Mouse (Mus musculus): ENCODE results near the gene Srp72.
A peak's percentile ranks its signal among the peaks of the same experiment; 100 is the strongest.
"Not testable (repeated sequence)": the region's sequence is repeated elsewhere in the genome, so short reads cannot be mapped to it uniquely, and the experiment has no call there.

The Srp72 gene

GRCm38 (mm10) chr5:76964651-76965050, 9.8 kb upstream of the Srp72 start:
- DNase-seq (ENCODE audit: low spot score in 2 of 2) = no peak

GRCm38 (mm10) chr5:76969250-76969649, 5.2 kb upstream of the Srp72 start:
- DNase-seq (ENCODE audit: low spot score in 2 of 2) = no peak

GRCm38 (mm10) chr5:76971115-76971514, 3.4 kb upstream of the Srp72 start:
- not testable (repeated sequence) for DNase-seq (ENCODE audit: low spot score in 2 of 2)

DNA sequence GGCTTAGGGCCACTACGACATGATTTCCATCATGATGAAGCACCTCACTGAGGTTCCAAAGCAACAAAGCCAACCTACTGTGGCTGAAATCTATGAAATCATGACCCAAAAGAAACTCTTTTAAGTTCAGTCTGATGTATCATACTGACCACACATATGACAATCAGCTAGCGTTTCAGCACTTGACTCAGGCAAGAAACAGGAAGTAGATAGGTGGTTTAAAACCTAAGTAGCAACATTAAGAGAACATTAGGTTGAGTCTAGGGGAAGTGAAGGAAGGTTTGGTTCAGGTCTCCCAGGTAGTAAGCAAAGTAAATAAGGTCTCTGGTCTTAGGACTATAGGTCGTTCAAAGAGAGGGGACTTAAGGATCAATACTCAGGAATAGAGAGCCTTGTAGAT, 995 bp upstream of the Srp72 start:
- no peak for DNase-seq (ENCODE audit: low spot score in 2 of 2)

DNA sequence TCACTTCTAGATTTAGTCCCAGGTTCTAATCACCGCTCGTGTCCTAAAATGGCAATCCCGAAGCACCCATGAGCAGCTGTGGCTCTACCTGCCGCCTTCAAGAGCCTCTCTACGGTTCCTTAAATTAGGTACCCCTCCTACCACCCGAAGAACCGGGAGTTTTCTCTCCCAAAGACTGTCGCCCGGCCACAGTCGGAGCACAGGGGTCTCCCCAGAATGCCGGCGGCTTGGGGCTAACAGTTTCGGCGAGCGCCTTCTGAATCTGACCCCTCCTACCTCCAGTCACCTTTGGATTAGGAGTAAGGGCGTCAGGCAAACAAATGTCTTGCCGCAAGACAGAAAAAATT, 303 bp upstream of the Srp72 start:
- DNase-seq (ENCODE audit: low spot score in 2 of 2) = no peak

DNA sequence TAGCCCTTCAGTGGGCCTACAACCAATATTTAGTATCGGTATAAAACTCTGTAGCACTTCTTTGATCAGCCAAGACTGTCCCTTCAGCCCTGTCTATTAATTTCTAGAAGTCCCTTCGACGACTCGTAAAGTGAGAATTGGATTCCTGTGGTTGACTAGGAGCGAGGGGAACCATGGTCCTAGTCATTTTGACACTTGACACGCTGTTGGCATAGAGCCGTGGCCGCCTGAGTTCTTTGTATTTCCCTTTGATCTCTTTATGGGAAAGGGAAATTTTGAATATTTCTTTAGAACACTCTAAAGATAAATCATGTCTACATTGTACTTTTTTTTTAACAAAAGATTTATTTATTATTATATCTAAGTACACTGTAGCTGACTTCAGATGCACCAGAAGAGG, 1.3 kb downstream of the Srp72 start:
- DNase-seq (ENCODE audit: low spot score in 2 of 2) = no peak

DNA sequence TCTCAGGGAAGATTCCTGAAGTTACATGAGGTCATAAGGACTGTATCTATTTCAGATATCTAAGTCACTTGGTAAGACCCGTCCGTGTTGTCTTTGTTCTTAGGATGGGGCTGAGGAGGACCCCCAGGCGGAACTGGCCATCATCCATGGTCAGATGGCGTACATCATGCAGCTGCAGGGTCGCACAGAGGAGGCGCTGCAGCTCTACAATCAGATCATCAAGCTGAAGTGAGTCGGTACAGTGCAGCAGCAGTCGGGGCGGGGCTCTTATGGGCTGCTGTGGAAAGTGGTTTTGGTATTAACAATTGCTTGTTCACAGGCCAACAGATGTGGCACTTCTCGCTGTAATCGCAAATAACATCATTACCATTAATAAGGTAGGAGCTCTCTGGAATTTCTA, 9.5 kb downstream of the Srp72 start:
- no peak for DNase-seq (ENCODE audit: low spot score in 2 of 2)

- no peak for DNase-seq (ENCODE audit: low spot score in 2 of 2)
These were observed 16.3 kb downstream of the Srp72 start for GRCm38 (mm10) chr5:76990789-76991188.

DNA sequence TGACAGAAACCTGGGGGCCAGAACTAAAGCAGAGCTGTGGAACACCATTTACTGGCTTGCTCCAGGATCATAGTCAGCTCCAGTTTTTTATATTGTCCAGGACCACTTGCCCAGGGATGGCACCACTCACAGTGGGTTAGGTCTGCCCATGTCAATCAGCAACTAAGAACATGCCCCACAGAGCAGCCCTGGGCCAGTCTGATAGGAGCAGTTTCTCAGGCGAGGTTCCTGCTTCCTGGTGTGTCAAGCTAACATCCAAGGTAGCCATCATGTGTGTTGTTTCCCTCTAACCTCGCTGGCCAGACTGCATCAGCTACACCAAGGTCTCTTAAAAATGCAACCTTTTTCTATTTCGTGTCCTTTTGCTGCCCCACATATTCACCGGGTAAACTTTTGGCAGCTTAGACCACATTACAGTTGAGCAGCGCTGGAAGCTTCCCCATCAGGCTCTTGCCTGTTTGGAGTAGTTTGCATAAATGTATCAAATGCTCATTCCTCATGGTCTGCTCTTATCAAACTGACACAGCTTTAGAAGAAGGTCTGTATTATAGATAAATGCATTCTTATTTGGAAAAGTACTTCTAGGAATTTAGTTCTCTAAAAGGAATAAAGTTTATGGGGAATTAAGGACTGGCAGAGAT, 18.8 kb downstream of the Srp72 start:
- no peak for DNase-seq (ENCODE audit: low spot score in 2 of 2)

- no peak for DNase-seq (ENCODE audit: low spot score in 2 of 2)
These were observed 23.9 kb downstream of the Srp72 start for GRCm38 (mm10) chr5:76998416-76998815.

DNA sequence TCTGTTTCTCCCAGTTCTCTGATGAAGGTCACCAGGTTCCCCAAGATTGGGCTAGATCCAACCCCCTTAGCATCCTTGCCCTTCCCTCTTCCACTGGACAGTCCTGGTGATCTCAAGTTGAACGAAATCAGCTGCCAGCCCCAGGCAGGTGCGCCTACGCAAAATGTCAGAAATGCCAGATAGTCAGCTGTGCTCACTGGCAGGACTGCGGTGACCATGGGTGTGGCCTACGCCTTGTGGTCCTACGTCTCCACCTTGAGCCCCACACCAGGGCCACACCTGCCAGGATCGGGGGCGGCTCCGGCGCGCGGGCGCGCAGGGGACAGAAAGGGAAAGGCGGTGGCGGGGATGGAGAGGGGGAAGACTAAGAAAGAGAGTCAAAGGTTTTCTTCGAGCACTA, 26.7 kb downstream of the Srp72 start:
- no peak for DNase-seq (ENCODE audit: low spot score in 2 of 2)

DNA sequence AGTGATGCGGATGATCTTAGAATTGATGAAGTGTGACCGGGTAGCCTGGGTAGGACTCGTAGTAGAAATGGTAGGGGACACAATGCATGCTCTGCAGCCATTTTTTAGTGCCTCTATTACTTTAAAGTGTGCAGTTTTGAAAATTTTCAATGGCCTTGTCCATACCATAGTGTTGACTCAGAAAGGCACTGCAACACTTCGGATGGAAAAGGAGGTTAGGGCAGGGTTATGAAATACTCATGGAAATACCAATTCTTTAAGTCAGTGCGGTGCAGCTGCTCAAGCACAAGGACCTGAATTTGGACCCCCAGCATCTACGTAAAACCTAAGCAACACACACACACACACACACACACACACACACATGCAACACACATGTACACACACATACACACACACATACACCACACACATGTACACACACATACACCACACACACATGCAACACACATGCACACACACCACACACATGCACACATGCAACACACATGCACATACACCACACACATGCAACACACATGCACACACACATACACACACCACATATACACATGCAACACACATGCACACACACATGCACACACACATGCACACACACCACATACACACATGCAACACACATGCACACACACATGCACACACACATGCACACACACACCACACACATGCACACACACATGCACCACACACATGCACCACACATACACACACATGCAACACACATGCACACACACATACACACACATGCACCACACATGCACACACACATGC, 29.8 kb downstream of the Srp72 start, which contains the start of gene Arl9:
Arl9 (plus strand) TSS at position 5 of the 771 bp plus-strand sequence.
- no peak for DNase-seq (ENCODE audit: low spot score in 2 of 2)

DNA sequence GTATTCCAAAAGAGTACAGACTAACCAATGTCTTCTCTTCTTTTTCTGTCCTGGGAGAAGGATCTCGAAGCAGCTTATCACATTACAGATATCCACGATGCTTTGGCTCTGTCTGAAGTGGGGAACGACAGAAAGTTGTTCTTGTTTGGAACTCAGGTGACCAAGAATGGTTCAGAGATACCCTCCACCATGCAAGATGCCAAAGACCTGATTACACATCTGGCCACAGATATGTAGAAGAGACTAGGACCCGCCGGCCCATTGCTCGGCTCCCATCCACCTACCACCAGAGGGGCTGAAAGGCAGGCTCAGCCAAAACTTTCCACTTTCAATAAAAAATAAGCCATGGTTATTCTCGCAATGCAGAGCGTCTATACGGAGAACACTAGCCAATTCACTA, 35.9 kb downstream of the Srp72 start:
- no peak for DNase-seq (ENCODE audit: low spot score in 2 of 2)

DNA sequence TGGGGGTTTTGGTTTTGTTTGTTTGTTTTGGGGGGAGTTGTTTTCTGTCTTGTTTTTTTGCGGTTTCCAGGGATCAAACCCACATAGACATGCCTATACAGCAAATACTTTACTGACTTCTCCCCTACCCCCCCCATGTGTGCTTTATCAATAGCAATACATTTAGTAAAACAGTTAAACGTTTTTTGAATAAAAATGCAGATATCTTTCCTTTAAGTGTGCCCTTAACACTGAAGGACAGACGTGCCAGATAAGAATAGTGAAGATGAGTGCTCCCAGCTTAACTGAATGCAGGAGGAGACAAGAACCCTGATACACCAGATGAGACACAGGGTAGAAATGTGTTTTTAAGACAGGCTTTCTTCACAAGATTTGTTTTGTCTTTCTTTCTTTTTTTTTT, 36.6 kb downstream of the Srp72 start:
- no peak for DNase-seq (ENCODE audit: low spot score in 2 of 2)

DNA sequence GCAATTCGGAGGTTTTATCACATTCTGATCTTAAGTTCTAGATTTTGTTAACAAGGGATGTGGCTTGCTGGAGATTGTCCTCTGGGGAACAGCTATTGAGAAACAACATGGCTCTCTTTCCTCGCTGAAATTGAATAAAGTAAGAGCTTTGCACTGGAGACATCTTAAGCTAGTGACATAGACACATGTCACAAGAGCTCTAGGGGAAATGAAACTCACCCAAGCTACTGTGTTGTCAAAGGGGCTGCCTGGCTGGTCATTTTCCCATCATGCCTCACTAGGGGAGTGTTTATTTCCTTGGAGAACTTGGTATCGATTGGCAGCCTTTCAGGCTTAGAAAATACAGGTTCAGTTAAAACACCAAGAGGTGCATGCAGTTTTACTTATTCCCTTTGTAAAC, 38.7 kb downstream of the Srp72 start:
- no peak for DNase-seq (ENCODE audit: low spot score in 2 of 2)

- peak; percentile 59 to 69 for DNase-seq (ENCODE audit: low spot score in 2 of 2)
These were observed 41.3 kb downstream of the Srp72 start, which contains the start of gene Thegl for GRCm38 (mm10) chr5:77015544-77016482. TSS of gene Thegl (plus strand) at chr5:77016023.

- DNase-seq (ENCODE audit: low spot score in 2 of 2) = no peak
These were observed 53.6 kb downstream of the Srp72 start for GRCm38 (mm10) chr5:77028034-77028433.

- no peak for DNase-seq (ENCODE audit: low spot score in 2 of 2)
These were observed 55.3 kb downstream of the Srp72 start for GRCm38 (mm10) chr5:77029735-77030134.

GRCm38 (mm10) chr5:77035101-77035500, 60.6 kb downstream of the Srp72 start:
- DNase-seq (ENCODE audit: low spot score in 2 of 2) = not testable (repeated sequence)

DNA sequence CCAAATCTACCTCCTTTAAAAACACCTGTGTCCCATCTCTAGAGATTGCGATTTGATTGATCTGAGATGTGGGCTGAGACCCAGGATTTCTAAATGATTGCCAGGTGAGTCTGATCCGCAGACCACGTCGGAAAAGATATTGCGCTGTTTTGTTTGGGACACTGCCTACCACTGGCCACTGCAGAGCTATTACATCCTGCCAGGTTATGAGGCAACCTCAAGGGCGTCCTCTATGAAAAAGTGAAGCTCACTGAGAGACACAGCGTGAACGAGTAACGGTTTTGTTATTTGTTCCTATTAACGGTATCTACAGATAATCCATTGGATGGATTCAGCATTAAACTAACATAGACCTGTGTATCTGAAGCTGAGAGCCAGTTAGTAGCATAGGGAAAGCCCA, 64.0 kb downstream of the Srp72 start:
- DNase-seq (ENCODE audit: low spot score in 2 of 2) = no peak

DNA sequence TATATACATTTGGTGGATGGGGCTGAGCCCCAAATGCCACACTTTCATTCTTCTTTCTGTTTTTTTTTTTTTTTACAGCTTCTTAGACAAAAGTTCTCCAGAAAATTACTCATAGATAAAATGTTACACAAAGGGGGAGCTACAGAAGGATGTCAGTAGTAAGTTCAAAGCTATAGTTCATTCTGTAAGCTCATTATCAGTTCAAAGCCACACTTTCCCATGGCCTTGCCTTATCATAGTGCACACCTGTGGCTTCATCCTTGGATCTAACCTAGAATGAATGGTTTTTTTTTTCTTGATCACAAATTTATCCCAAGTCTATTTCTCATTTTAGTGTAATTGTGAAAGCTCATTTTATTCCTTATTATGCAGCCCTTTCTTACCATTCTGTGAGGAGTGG, 64.9 kb downstream of the Srp72 start:
- DNase-seq (ENCODE audit: low spot score in 2 of 2) = no peak

DNA sequence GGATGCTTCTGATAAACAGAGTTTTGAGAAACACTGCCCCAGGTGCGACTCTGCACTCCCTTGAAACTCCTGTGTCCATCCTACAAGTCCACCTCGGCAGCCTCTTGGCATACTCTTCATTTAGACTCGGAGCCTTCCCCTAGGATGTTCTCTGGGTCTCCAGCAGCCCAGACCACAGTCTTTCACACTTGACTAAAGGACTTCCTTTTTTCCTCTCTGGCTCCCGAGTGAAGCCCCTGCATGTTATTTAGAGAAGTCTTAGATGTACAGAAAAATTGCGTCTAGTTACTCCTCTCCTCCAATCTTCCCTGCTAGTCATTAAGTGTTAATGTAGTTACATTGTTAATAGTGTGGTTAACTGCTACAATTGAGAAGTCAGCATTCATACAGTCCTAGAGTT, 69.9 kb downstream of the Srp72 start:
- no peak for DNase-seq (ENCODE audit: low spot score in 2 of 2)
